9 mouse cellular contexts compared by ENCODE assay signal in the genomic region with DNA sequence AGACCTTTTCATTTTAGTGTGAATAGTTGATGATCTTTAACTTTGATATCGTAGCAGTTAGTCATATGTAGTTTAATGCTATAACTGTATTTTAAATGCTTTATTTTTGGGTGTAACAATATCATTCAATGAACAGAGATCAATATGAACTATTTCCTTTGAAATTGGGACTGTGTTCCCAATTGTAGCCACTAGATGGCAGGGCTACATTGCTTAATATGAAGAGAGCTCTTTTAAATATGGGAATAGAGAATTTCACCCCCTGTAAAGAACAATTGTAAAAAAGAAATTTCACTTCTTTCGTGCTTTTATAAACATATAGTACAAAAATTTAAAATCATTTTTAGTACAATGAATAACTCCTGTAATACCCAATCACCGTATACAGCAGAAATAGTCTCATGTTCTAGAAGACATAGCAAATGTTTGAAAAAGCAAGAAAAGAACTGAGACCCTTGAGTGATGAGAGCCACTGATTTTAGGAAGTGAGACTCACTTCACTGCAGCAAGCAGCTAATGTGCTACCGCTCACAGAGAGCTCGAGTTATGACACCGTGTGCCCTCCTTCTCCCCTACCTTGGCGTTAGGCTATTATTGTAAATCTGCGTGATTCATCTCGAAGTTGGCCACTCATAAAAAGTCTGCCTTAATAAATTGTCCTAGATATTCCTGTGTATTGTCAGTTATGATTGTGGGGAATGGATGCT.
DNase-seq lines count a peak whose midpoint lies in the region; ATAC-seq and TF ChIP-seq lines count a peak whose summit lies in the region.
"Had no signal": no experiment of that assay in that cellular context is flagged by ENCODE, and none has a peak within 500 bp of the region (broad histone marks: within the 10 kb centered on the region; RNA-seq: fewer than 3 reads in every experiment).

No protein-coding gene starts in this region.

- no peak overlapping the region for H3K4me2 ChIP-seq in forebrain, embryonic 12.5 days
- no peak overlapping the region for H3K4me2 ChIP-seq in forebrain, embryonic 16.5 days (ENCODE audit: low read length)
- H3K4me2 ChIP-seq: neural tube, embryonic 13.5 days had no signal

- no peaks in the 10 kb centered on the region for H3K9me3 ChIP-seq in forebrain, embryonic 12.5 days
- no peaks in the 10 kb centered on the region for H3K9me3 ChIP-seq in forebrain, embryonic 16.5 days (ENCODE audit: control insufficient read depth, low read length)
- no peaks in the 10 kb centered on the region for H3K9me3 ChIP-seq in ES-E14 (ENCODE audit: control insufficient read depth, insufficient read depth, low read depth, low read length)
- H3K9me3 ChIP-seq: neural tube, embryonic 13.5 days had no signal

- in situ Hi-C loops in ES-E14 (cut with MboI; ENCODE audit: low sequenced_read_pairs in 2 of 2, unreplicated experiment in 2 of 2), result loop anchor here (25.0 kb wide), 1 partner anchor 1357 kb away; no protein-coding TSS in a partner anchor

- no peak overlapping the region for H3K27ac ChIP-seq in forebrain, embryonic 12.5 days
- H3K27ac ChIP-seq in forebrain, embryonic 16.5 days (ENCODE audit: low read length), result no peak overlapping the region; the same call in 1 of the 2 replicates
- no peak overlapping the region for H3K27ac ChIP-seq in ES-E14 (ENCODE audit: insufficient read depth, low read depth, low read length, poor library complexity, severe bottlenecking)
- H3K27ac ChIP-seq: neural tube, embryonic 13.5 days had no signal

- no peaks in the 10 kb centered on the region for H3K27me3 ChIP-seq in forebrain, embryonic 12.5 days
- no peaks in the 10 kb centered on the region for H3K27me3 ChIP-seq in forebrain, embryonic 16.5 days (replicated peaks; ENCODE audit: control insufficient read depth, insufficient read depth, low read length)
- H3K27me3 ChIP-seq: neural tube, embryonic 13.5 days had no signal

- no peak overlapping the region for H3K4me3 ChIP-seq in forebrain, embryonic 12.5 days (replicated peaks)
- H3K4me3 ChIP-seq in forebrain, embryonic 16.5 days (replicated peaks; ENCODE audit: low read length), result no peak overlapping the region
- H3K4me3 ChIP-seq in ES-E14 (ENCODE audit: insufficient read depth in 1 of 2, low read depth in 1 of 2, low read length in 2 of 2, poor library complexity in 1 of 2, severe bottlenecking in 1 of 2), result no peak overlapping the region
- H3K4me3 ChIP-seq: neural tube, embryonic 13.5 days had no signal

- H3K36me3 ChIP-seq in forebrain, embryonic 12.5 days (replicated peaks), result no peaks in the 10 kb centered on the region
- H3K36me3 ChIP-seq in forebrain, embryonic 16.5 days (ENCODE audit: control insufficient read depth, insufficient read depth), result no peaks in the 10 kb centered on the region
- H3K36me3 ChIP-seq in ES-E14 (ENCODE audit: control insufficient read depth, insufficient read depth, low read length, poor library complexity, severe bottlenecking), result no peaks in the 10 kb centered on the region
- H3K36me3 ChIP-seq: neural tube, embryonic 13.5 days had no signal

- 0 out of 2 replicates have a peak, but pooled peaks have one; percentile 39 for ATAC-seq in forebrain, embryonic 12.5 days (ENCODE audit: low FRiP score)
- ATAC-seq in forebrain, embryonic 16.5 days, result no peak

- 69% methylated on average over 9 of the region's 9 CpGs for WGBS in forebrain, embryonic 12.5 days
- 66% methylated on average over 9 of the region's 9 CpGs for WGBS in forebrain, embryonic 16.5 days

- DNase-seq in left cerebral cortex, postnatal 10 days (ENCODE audit: extremely low spot score in 1 of 2, low spot score in 2 of 2), result peak; percentile 17 to 59
- DNase-seq in left cerebral cortex, postnatal 36 days (ENCODE audit: low spot score in 2 of 2), result no peak
- DNase-seq in ES-E14 (ENCODE audit: low read depth, low spot score), result peak; percentile 11
- DNase-seq in embryo, embryonic 11 days, result peak; percentile 63
- peak; percentile 79 for DNase-seq in retina, embryonic 14.5 days (ENCODE audit: low spot score)
- DNase-seq in adrenal gland, adult 2 months, result no peak

- H3K9ac ChIP-seq in forebrain, embryonic 12.5 days, result no peak overlapping the region
- no peak overlapping the region for H3K9ac ChIP-seq in forebrain, embryonic 16.5 days (replicated peaks; ENCODE audit: low read depth, low read length)
- H3K9ac ChIP-seq in ES-E14 (ENCODE audit: insufficient read depth, low read depth, low read length, poor library complexity, severe bottlenecking), result no peak overlapping the region
- H3K9ac ChIP-seq: neural tube, embryonic 13.5 days had no signal

- H3K4me1 ChIP-seq in forebrain, embryonic 12.5 days, result no peaks in the 10 kb centered on the region
- no peaks in the 10 kb centered on the region for H3K4me1 ChIP-seq in forebrain, embryonic 16.5 days (replicated peaks; ENCODE audit: control insufficient read depth, insufficient read depth, low read length)
- no peaks in the 10 kb centered on the region for H3K4me1 ChIP-seq in ES-E14 (ENCODE audit: control insufficient read depth in 2 of 2, insufficient read depth in 2 of 2, low read length in 2 of 2, poor library complexity in 1 of 2)
- H3K4me1 ChIP-seq: neural tube, embryonic 13.5 days had no signal

- intact Hi-C loops in left cerebral cortex, postnatal 10 days (cut with DNase I), result no loop called here
- intact Hi-C loops in left cerebral cortex, postnatal 36 days (cut with DNase I), result loop anchor here (2.0 kb wide), 1 partner anchor 1364 kb away; no protein-coding TSS in a partner anchor

TF ChIP-seq in ES-E14, 5 proteins besides CTCF, POLR2A, EP300 and RAD21:
- TF ChIP-seq ZNF384 (IDR thresholded peaks at IDR 0.05; ENCODE audit: low read depth, low read length), result no peak
- peak; percentile 27; the same call in 1 of the 2 replicates for TF ChIP-seq ZC3H11A (IDR thresholded peaks at IDR 0.05; ENCODE audit: borderline replicate concordance, low read depth, low read length)

Comparison
In these comparisons a context has a peak if more than half of its experiments do, and no peak if none do; other contexts are left out.
1. DNase-seq: peak in left cerebral cortex, postnatal 10 days (2 of 2), ES-E14 (single experiment), embryo, embryonic 11 days (single experiment) and retina, embryonic 14.5 days (single experiment); none in left cerebral cortex, postnatal 36 days (0 of 2) and adrenal gland, adult 2 months (single experiment).